Mouse (Mus musculus) liver, embryonic 14.5 days (tissue): ENCODE results near the gene Cfap74. TPM values are rescaled to one million over a fixed set of nuclear protein-coding genes. Genes with fewer than 3 reads are reported as not detected.

Source experiments
- ATAC-seq: fragments of 200-750 bp; cut with Nextera tagmentation; 2 replicates; pipeline ENCODE4 v1.8.0; 2017; ENCODE audit warnings: moderate number of reproducible peaks, mild to moderate bottlenecking, moderate library complexity; ENCODE audit not compliant: insufficient read depth
- DNase-seq, 3 experiments: peaks; one replicate each; pipeline ENCODE4 v3.0.0-alpha.2; 2012 to 2013; ENCODE audit warnings: low read depth in 3 of 3, low spot score in 3 of 3
- H3K27ac ChIP-seq: fragments of 300-500 bp; sonication (generic); 2 replicates; pipeline ENCODE4 v1.5.1; 2014; ENCODE audit warnings: moderate library complexity, mild to moderate bottlenecking, control low read depth, inconsistent platforms
- H3K27me3 ChIP-seq: fragments of 300-500 bp; sonication (generic); 2 replicates; pipeline ENCODE4 v1.6.1; 2014; ENCODE audit warnings: mild to moderate bottlenecking, low read length, moderate library complexity; ENCODE audit not compliant: control insufficient read depth, insufficient read depth
- H3K36me3 ChIP-seq: fragments of 300-500 bp; sonication (generic); replicated peaks from 2 replicates; pipeline ENCODE4 v1.6.1; 2014; ENCODE audit warnings: low read depth; ENCODE audit not compliant: control insufficient read depth, insufficient read depth
- H3K4me1 ChIP-seq, 2 experiments: fragments of 200-500 bp in 1 of 2; fragments of 300-500 bp in 1 of 2; sonication (generic) in 1 of 2; replicated peaks; 2 replicates each; pipeline ENCODE4 v1.6.1; 2012 to 2014; ENCODE audit warnings: antibody characterized with exemption in 1 of 2, inconsistent platforms in 1 of 2, low read length in 1 of 2; ENCODE audit not compliant: control insufficient read depth in 2 of 2, insufficient read depth in 2 of 2
- H3K4me2 ChIP-seq: fragments of 300-500 bp; sonication (generic); 2 replicates; pipeline ENCODE4 v1.6.1; 2014; ENCODE audit warnings: low read depth, mild to moderate bottlenecking, control low read depth, moderate library complexity
- H3K4me3 ChIP-seq, 2 experiments: fragments of 200-500 bp in 1 of 2; fragments of 300-500 bp in 1 of 2; sonication (generic) in 1 of 2; 2 replicates each; pipeline ENCODE4 v1.5.1; 2012 to 2014; ENCODE audit warnings: low read depth in 2 of 2, low read length in 2 of 2, mild to moderate bottlenecking in 2 of 2, control low read depth in 1 of 2, inconsistent platforms in 1 of 2, moderate library complexity in 1 of 2; ENCODE audit not compliant: insufficient read depth in 1 of 2
- H3K9ac ChIP-seq: fragments of 300-500 bp; sonication (generic); replicated peaks from 2 replicates; pipeline ENCODE4 v1.6.1; 2014; ENCODE audit warnings: mild to moderate bottlenecking, control low read depth, moderate library complexity
- H3K9me3 ChIP-seq: fragments of 300-500 bp; sonication (generic); 2 replicates; pipeline ENCODE4 v1.6.1; 2016; ENCODE audit warnings: low read length, mixed read lengths; ENCODE audit not compliant: control insufficient read depth
- CTCF ChIP-seq: IDR thresholded peaks from 2 replicates; pipeline ENCODE4 v1.5.1; 2016; ENCODE audit warnings: antibody characterized with exemption, low read depth, control low read depth
- EP300 ChIP-seq: IDR thresholded peaks from 2 replicates; pipeline ENCODE4 v1.6.1; 2016; ENCODE audit warnings: antibody characterized with exemption, low read depth
- WGBS: fragments of 180-500 bp; shearing (Covaris S2); extraction: QIAGEN DNeasy Blood & Tissue Kit; methylation state at CpG from one replicate; pipeline ENCODE4 v1.1.7; 2014; ENCODE audit not compliant: insufficient replicate concordance; 5-methylcytosine and 5-hydroxymethylcytosine counted together
- polyA plus RNA-seq, 2 experiments: library from polyadenylated mRNA; depleted of rRNA in 1 of 2; stranded (reverse) in 1 of 2; unstranded in 1 of 2; fragments of >200 nt; fragmentation: Nextera tagmentation in 1 of 2; extraction: Ambion mirVana in 1 of 2; gene quantifications; 2 replicates each; pipeline versions ENCODE4 v1.2.1 to v1.2.3; 2012 to 2014

Cfap74 gene
- polyA plus RNA-seq, 2 experiments, result 0.03 to 0.08 TPM

DNA sequence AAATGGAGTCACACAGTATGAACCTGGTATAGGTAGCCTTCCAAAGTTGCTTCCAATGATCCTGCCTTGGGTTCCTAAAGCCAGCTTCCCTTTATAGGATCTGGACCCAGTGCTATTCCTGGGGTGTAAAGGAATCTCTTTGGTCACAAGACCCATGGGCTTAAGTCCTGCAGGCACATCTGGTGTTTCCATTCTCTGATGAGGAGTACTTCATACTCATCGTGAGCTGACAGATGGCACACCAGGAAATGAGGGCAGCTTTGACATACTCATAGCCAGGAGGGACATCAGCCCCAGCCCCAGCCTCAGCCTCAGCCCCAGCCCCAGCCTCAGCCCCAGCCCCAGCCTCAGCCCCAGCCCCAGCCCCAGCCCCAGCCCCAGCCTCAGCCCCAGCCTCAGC is 6.5 kb upstream of the Cfap74 start:
- H3K27ac ChIP-seq, result no peak overlapping the region
- no peaks in the 10 kb centered on the region for H3K4me1 ChIP-seq
- TF ChIP-seq EP300 (no peak), CTCF (no peak)
- H3K4me2 ChIP-seq, result no peak overlapping the region
- peaks cover 9% of the 10 kb centered on the region; the same call in 1 of the 2 replicates for H3K27me3 ChIP-seq
- 55% methylated on average over 1 of the region's 1 CpGs for WGBS
- DNase-seq (no peak), ATAC-seq (no peak)
- no peak overlapping the region for H3K9ac ChIP-seq
- no peak overlapping the region for H3K4me3 ChIP-seq
- H3K36me3 ChIP-seq, result no peaks in the 10 kb centered on the region
- no peaks in the 10 kb centered on the region for H3K9me3 ChIP-seq

DNA sequence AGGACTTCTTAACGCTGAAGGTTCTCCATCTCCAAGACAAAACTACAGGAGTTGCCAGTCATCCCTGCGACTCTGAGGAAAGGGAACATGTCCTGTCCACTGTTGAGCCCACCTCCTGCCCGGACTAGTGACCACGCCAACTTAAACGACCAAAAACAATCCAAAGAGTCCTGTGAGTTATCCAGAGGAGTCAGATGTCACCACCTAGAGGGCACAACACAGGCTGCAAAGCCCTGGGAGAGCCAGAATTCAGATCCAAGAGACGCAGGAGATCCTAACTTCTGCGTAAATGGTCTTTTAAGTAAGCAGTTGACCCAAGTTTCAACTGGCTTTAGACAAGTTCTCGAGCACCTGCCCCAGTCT is 314 bp upstream of the Cfap74 start:
- Histone ChIP-seq H3K27me3 (peaks cover 6% of the 10 kb centered on the region), H3K9ac (no peak overlapping the region), H3K4me1 (no peaks in the 10 kb centered on the region), H3K4me2 (peak overlapping the region; percentile 44), H3K9me3 (no peaks in the 10 kb centered on the region), H3K36me3 (no peaks in the 10 kb centered on the region), H3K27ac (no peak overlapping the region), H3K4me3 (no peak overlapping the region)
- TF ChIP-seq CTCF (0 out of 2 replicates have a peak, but pooled peaks have one; percentile 4), EP300 (no peak)
- no peak for DNase-seq
- 5% methylated on average over 8 of the region's 8 CpGs for WGBS
- no peak for ATAC-seq

DNA sequence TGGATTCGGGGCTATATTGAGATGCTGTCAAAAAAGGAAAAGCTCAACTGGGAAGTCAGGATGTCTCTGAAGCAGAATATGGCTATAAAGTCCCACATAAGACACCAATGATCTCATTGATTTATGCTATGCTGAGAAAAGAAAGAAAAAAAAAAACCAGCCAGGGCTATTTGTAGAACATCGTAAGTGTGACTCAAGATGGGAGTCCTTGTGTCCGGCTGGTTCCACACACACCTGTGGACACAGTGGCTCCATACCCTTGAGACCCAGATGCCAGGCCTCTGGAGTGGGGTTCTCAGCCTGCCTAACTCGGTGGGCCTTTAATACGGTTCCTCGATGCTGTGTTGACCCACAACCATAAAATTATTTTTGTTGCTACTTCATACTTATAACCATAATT is 3.1 kb downstream of the Cfap74 start:
- Histone ChIP-seq H3K9me3 (no peaks in the 10 kb centered on the region), H3K4me1 (no peaks in the 10 kb centered on the region), H3K27ac (no peak overlapping the region), H3K4me2 (no peak overlapping the region), H3K9ac (no peak overlapping the region), H3K36me3 (no peaks in the 10 kb centered on the region), H3K4me3 (no peak overlapping the region), H3K27me3 (peaks cover 6% of the 10 kb centered on the region)
- TF ChIP-seq EP300 (no peak), CTCF (no peak)
- 63% methylated on average over 6 of the region's 6 CpGs for WGBS
- DNase-seq, result no peak
- no peak for ATAC-seq

DNA sequence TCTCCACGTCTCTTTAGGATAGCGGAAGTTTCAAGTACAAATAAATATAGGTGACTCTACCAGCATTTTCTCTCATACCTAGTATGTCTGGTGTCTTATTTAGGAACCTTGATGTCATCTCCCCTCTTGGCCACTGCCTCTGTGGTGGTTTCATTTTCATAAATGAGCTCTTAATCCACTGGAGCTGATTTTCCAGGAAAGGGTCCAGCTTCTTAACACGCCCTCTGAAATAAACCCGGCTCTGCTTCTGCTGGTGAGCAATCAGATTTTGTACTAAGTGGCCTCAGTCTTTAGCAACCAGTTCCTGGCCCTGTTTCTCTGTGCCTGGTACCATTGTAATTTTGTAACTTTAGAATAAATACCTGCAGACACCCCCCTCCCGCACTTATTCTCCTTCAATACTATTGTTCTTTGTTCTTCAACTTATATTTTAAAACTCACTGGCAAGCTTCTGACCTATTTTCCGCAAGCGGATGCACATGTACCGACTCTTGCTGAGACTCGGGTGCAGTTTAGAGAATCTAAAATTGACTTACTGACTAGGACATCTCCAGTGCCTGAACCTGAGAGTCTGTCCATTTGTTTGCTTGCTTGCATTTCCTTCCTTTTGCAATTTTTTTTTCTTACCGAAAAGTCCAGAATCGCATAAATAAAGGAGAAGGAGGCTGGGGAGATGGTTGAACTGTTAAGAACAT is 4.8 kb downstream of the Cfap74 start:
- TF ChIP-seq CTCF (no peak), EP300 (no peak)
- ATAC-seq, result no peak
- peaks cover 5% of the 10 kb centered on the region for H3K27me3 ChIP-seq
- H3K9me3 ChIP-seq, result no peaks in the 10 kb centered on the region
- no peaks in the 10 kb centered on the region for H3K4me1 ChIP-seq
- DNase-seq, result no peak
- H3K27ac ChIP-seq, result no peak overlapping the region
- H3K9ac ChIP-seq, result no peak overlapping the region
- H3K4me3 ChIP-seq, result no peak overlapping the region
- H3K36me3 ChIP-seq, result no peaks in the 10 kb centered on the region
- 69% methylated on average over 11 of the region's 11 CpGs for WGBS
- H3K4me2 ChIP-seq, result no peak overlapping the region

DNA sequence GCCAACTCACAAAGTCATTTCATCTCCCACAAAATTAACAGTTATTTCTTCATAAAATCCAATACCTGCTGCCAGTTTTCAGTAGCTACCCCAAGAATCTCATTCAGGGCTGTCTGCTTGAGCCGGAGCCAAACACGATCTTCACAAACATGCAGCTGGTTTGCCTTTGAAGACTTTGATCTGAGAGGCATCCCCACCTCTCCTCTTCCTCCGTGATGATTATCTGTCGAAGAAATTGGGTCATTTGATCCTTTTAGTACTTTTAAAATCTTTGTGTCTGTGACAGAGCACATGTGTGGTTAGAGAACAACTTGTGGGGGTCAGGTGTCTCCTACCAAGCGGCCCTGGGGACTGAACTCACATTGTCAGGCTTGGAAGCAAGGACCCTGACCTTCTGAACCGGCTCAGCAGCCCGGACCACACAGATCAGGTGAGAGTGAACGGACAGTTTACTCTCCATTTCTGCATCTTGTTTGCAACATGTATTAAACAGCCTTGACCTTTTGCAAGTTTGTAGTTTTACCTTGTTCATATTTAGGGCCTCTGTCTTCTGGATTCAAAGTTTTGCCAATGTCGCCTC is 5.8 kb downstream of the Cfap74 start:
- no peak for ATAC-seq
- Histone ChIP-seq H3K4me3 (no peak overlapping the region), H3K9me3 (no peaks in the 10 kb centered on the region), H3K9ac (no peak overlapping the region), H3K36me3 (no peaks in the 10 kb centered on the region), H3K27ac (no peak overlapping the region), H3K4me1 (no peaks in the 10 kb centered on the region), H3K4me2 (no peak overlapping the region), H3K27me3 (no peaks in the 10 kb centered on the region)
- WGBS, result 57% methylated on average over 9 of the region's 9 CpGs
- no peak for TF ChIP-seq CTCF
- TF ChIP-seq EP300, result no peak
- no peak for DNase-seq
